Mouse (Mus musculus): Measurements from ENCODE around the gene Sprr2i.

Gene Sprr2i

GRCm38 (mm10) chr3:92407691-92408090 lies at the start of gene Sprr2i:
Gene Sprr2i (plus strand): TSS chr3:92407991.
- DNase-seq = no peak

GRCm38 (mm10) chr3:92361619-92362018 lies 46.2 kb upstream of the Sprr2i start:
- DNase-seq = no peak

- no peak for DNase-seq
Measured at GRCm38 (mm10) chr3:92364887-92365286, 42.9 kb upstream of the Sprr2i start, which contains the start of gene Sprr2f. Gene Sprr2f (plus strand): TSS chr3:92365187.

- no peak for DNase-seq
Measured at GRCm38 (mm10) chr3:92373613-92374012, 34.2 kb upstream of the Sprr2i start.

- DNase-seq = no peak
Measured at GRCm38 (mm10) chr3:92385385-92385784, 22.4 kb upstream of the Sprr2i start, which contains the start of gene Sprr2h. Gene Sprr2h (plus strand): TSS chr3:92385685.

GRCm38 (mm10) chr3:92394301-92394700 lies 13.5 kb upstream of the Sprr2i start:
- no peak for DNase-seq

GRCm38 (mm10) chr3:92417782-92418181 lies 10.0 kb downstream of the Sprr2i start, which contains the start of gene Sprr2j-ps:
Gene Sprr2j-ps (plus strand): TSS chr3:92418082.
- no peak for DNase-seq

- no peak for DNase-seq
Measured at GRCm38 (mm10) chr3:92429323-92429722, 21.5 kb downstream of the Sprr2i start, which contains the start of gene Gm9774. Gene Gm9774 (minus strand): TSS chr3:92429423.

- DNase-seq = no peak
Measured at GRCm38 (mm10) chr3:92432282-92432681, 24.5 kb downstream of the Sprr2i start, which contains the start of gene Sprr2k. Gene Sprr2k (plus strand): TSS chr3:92432582.

- DNase-seq = no peak
Measured at GRCm38 (mm10) chr3:92438689-92439088, 30.9 kb downstream of the Sprr2i start, which contains the start of gene Sprr1b. Gene Sprr1b (minus strand): TSS chr3:92438789.

GRCm38 (mm10) chr3:92440177-92440576 lies 32.4 kb downstream of the Sprr2i start:
- DNase-seq = no peak

GRCm38 (mm10) chr3:92455151-92455550 lies 47.4 kb downstream of the Sprr2i start:
- no peak for DNase-seq

- no peak for DNase-seq
Measured at GRCm38 (mm10) chr3:92458620-92459019, 50.8 kb downstream of the Sprr2i start, which contains the start of gene Sprr3. Gene Sprr3 (minus strand): TSS chr3:92458720.

Measured in kidney, postnatal 10 days (tissue).